Mouse (Mus musculus) ES-Bruce4 (cell line): ENCODE data around the gene Mmab.

Experiments used
- CTCF ChIP-seq: IDR thresholded peaks from one replicate; pipeline ENCODE4 v1.8.1; 2011; ENCODE audit warnings: low read depth, low read length
- EP300 ChIP-seq: IDR thresholded peaks from 2 replicates; pipeline ENCODE4 v1.6.1; 2011; ENCODE audit warnings: low read depth, low read length; ENCODE audit not compliant: insufficient read depth
- POLR2A ChIP-seq: IDR thresholded peaks from one replicate; pipeline ENCODE4 v1.8.1; 2011; ENCODE audit warnings: low read length; ENCODE audit not compliant: insufficient read depth

- no peak for TF ChIP-seq CTCF
- no peak for TF ChIP-seq EP300
- TF ChIP-seq POLR2A, result no peak
Measured at GRCm38 (mm10) chr5:114467019-114467418, 23.2 kb upstream of the Mmab start.
